Mouse (Mus musculus): ENCODE data around the gene P4ha1.
A peak's percentile ranks its signal among the peaks of the same experiment; 100 is the strongest.

GRCm38 (mm10) chr10:59413711-59414110 lies 90.6 kb downstream of the P4ha1 start:
- TF ChIP-seq POLR2A (IDR thresholded peaks at IDR 0.05; ENCODE audit: borderline replicate concordance, insufficient read depth, low read length) (no peak), CTCF (IDR thresholded peaks at IDR 0.05; ENCODE audit: borderline replicate concordance, insufficient read depth, low read depth, low read length) (0 out of 2 replicates have a peak, but pooled peaks have one; percentile 3)
